Mouse (Mus musculus): ENCODE data around the gene Grm2. TPM values are rescaled to one million over a fixed set of nuclear protein-coding genes. Genes with fewer than 3 reads are reported as not detected.

Grm2 gene
- 0.10 and 0.12 TPM in 2 replicates for polyA plus RNA-seq (2015; fragmentation: Nextera tagmentation; extraction: Ambion mirVana)

GRCm38 (mm10) chr9:106655884-106656720, at the start of gene Grm2:
TSS of gene Grm2 (minus strand) at chr9:106656082.
- DNase-seq (ENCODE audit: low spot score): peak; percentile 47

DNA sequence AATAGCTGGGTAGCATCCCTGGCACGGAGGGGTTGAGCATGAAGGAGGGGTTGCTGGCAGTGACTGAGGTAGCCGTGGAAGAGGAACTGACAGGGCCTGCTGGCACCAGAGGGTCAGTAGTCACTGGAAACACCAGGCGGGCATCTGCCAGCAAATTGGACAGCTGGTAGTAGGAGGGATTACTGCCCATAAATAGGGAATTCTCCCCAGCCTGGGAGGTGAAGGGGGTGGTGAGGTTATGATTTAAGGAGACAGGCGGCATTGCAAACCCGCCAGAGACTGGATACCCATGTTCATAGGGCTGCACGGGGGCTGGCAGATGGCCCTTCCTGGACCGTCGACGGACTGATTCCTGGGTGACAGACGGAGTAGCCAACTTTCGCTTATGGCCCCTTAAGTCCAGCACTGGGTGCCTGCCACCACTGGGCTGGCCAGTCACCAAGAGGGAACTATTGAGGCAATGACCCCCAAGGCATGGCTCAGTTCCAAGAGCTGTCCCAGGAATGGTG, 37.1 kb upstream of the Grm2 start:
- DNase-seq (ENCODE audit: low spot score): no peak

DNA sequence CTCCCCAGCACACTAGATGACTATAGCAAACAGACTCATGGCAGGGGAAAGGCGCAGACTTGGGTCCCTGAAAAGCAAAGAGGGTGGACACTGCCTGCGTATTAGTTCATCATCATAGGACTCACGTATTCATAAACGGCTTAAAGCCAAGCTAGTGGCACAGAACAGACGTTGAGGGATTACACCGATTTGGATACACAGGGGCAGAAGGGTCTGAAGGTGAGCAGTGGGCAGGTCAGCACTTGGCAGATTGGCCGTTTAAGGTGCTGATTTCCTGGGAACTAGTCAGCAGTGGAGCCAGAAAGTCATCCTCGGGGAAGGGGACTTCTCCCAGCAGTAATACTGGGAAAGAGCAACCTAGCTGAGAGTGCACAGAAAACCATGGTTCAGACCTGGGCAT, 33.0 kb upstream of the Grm2 start:
- DNase-seq (ENCODE audit: low spot score): no peak

GRCm38 (mm10) chr9:106686983-106687650, 31.2 kb upstream of the Grm2 start:
- DNase-seq (ENCODE audit: low spot score): peak; percentile 73

- DNase-seq (ENCODE audit: low spot score): peak; percentile 77
These were observed 29.6 kb upstream of the Grm2 start, which contains the start of gene Tex264 for GRCm38 (mm10) chr9:106685249-106686101. TSS of gene Tex264 (minus strand) at chr9:106685927.

- peak; percentile 11 for DNase-seq (ENCODE audit: low spot score)
These were observed 29.0 kb upstream of the Grm2 start for GRCm38 (mm10) chr9:106684918-106685248.

- no peak for DNase-seq (ENCODE audit: low spot score)
These were observed 28.4 kb upstream of the Grm2 start for GRCm38 (mm10) chr9:106684093-106684872.

DNA sequence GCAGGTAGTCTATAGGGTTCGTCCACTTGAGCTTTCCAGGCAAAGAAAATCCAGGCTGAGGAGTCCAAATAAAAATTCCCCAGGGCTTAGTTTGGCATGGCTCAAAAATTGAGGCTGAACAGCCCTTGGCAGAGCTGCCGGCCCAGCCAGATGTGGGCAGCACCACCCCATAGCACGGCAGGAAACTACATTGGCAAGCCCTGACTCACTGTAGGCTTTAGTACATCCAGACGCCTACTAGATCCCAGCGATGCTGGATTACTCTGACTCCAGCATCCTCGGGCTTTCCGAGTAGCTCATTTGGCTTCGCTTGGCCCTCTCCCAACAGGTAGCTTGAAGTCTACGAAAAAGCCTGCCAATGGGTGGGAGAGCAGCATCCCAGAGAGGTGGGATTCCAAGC, 25.1 kb upstream of the Grm2 start:
- no peak for DNase-seq (ENCODE audit: low spot score)

- DNase-seq (ENCODE audit: low spot score): no peak
These were observed 22.4 kb upstream of the Grm2 start for GRCm38 (mm10) chr9:106678242-106678641.

- no peak for DNase-seq (ENCODE audit: low spot score)
These were observed 21.8 kb upstream of the Grm2 start for GRCm38 (mm10) chr9:106677702-106678101.

GRCm38 (mm10) chr9:106676571-106676970, 20.7 kb upstream of the Grm2 start:
- no peak for DNase-seq (ENCODE audit: low spot score)

DNA sequence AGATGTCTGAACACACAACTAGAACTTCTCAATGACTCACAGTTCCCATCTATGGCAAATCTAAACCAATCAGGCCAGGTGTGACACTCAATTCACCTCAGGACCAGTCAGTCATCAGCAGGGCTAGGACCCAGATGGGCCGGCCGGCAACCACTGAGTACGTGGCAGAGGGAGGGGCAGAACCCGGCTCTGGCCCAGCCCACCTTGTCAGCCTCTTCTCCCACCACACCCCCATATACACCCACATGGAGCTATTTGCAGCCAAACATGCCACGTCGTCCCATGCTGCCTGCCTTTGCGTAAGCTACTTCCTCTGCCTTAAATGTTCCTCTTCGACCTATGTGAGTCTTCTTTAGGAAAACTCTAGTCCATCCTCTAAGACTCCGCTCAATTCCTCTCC, 20.1 kb upstream of the Grm2 start:
- DNase-seq (ENCODE audit: low spot score): no peak

DNA sequence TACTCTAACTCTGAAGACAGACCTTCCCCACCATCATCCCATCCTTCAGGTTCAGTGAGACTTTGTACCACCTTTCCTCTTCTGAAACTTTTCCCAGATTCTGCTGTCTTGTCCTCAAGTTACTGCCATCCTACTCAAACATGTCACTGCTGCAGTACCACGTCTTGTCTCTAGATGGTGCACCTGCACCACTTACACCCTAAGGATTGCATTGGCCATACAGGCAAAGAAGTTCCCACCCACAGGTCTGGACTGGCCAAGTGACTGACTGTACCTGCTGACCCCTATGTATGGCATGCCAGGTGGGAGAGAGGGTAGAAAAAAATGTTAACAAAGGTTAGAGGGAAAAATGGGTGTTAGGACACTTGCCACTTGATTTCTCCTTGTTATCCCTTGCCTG, 19.6 kb upstream of the Grm2 start:
- DNase-seq (ENCODE audit: low spot score): peak; percentile 70

DNA sequence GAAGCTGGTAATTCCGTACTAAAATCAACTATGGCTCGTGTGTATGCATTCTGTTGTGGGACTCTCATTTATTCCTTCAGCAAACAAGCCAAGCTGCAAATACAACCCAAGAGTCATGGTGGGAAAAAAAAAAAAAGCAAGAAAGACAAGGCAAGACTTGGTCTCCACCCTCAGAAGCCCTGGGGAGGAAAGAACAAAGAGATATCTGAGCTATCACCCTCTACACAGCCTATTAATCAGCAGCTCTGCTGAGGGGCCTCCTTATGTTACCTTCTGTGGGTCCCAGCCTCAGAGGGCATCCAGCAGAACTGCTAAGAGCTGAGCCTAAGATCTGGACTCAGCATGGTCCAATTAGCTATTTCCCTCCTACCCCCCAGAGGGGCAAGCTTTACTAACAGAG, 18.0 kb upstream of the Grm2 start:
- DNase-seq (ENCODE audit: low spot score): no peak

- no peak for DNase-seq (ENCODE audit: low spot score)
These were observed 9.0 kb upstream of the Grm2 start for GRCm38 (mm10) chr9:106664856-106665255.

- DNase-seq (ENCODE audit: low spot score): no peak
These were observed 8.6 kb upstream of the Grm2 start for GRCm38 (mm10) chr9:106664433-106664832.

- no peak for DNase-seq (ENCODE audit: low spot score)
These were observed 7.3 kb upstream of the Grm2 start for GRCm38 (mm10) chr9:106663200-106663599.

DNA sequence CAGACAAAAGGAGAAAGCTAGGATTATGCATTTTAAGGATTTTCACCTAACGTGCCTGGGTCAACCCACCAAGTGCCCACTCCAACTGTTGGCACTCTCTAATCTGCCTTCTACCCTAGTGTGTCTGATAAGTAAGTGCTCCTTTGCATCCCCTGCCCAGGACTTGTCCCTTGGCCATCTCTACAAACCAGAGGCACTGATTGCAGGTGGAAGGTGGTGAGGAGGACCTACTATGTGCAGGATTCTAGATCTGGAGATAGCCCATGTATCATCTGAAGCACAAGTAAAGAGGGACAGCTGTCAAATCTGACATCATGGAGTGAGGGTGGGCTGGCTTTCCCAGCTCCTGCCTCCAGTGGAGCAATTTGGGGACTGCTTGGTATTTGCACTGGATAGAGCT, 4.1 kb upstream of the Grm2 start:
- no peak for DNase-seq (ENCODE audit: low spot score)

- no peak for DNase-seq (ENCODE audit: low spot score)
These were observed 3.6 kb upstream of the Grm2 start for GRCm38 (mm10) chr9:106659441-106659840.

DNA sequence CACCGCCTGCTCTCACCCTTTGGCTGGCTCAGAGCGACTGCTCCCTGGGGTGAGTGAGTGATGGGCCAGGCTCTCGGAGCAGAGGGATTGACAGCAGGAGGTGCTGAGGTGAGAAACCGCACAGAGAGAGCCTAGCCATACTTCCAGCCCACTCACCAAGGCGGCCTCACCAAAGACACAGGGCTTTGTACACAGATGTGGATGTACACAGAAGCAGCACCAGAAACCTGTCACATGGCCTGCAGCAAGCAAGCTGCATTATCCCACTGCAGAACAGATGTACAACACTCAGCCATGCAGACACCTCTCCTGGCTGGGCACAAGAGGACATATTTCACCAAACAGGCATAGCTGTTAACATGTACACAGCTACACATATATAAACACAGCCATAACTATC, 1.7 kb upstream of the Grm2 start:
- DNase-seq (ENCODE audit: low spot score): no peak

- no peak for DNase-seq (ENCODE audit: low spot score)
These were observed 938 bp upstream of the Grm2 start for GRCm38 (mm10) chr9:106656820-106657219.

Data from thymus, postnatal 0 days (tissue).